Mouse (Mus musculus): ENCODE measurements at regions not wholly inside any gene's neighbourhood (a gene's known extent, or its start where the extent isn't known, plus 50 kb on each side); places are given as distances from the start of the nearest gene placed in this dataset.

GRCm38 (mm10) chr1:184335952-184336351, 301.9 kb upstream of the 1700056E22Rik start:
- TF ChIP-seq CTCF (IDR thresholded peaks at IDR 0.05; ENCODE audit: extremely low read depth, insufficient read depth, low read length) (no peak), POLR2A (IDR thresholded peaks at IDR 0.05; ENCODE audit: extremely low read depth, insufficient read depth, low read length) (no peak)
- Histone ChIP-seq H3K4me3 (ENCODE audit: insufficient read depth, low read length) (no peak overlapping the region), H3K4me1 (ENCODE audit: control insufficient read depth, insufficient read depth, low read length) (no peaks in the 10 kb centered on the region), H3K27ac (ENCODE audit: insufficient read depth, low read length) (no peak overlapping the region)

DNA sequence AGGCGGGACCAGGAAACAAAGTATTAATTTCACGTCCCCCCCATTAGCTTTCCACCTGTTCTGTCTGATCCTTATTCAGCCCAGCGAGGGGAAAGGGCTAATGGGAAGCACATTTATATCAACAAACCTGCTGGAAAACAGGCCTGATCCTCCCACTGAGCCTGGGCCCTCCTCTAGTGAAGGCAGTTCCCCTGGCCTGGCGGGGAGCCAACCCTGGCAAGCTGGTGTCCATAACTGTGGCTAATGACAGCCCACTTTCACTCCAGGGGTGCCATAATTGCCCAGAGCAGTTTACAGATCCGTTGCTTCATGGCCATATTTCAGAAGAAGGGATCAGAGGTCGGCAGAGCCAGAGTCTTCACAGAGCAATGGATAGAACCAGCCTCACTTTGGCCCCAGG, 301.2 kb upstream of the 1700056E22Rik start:
- no peak overlapping the region for H3K4me3 ChIP-seq (ENCODE audit: insufficient read depth, low read length)
- TF ChIP-seq POLR2A (IDR thresholded peaks at IDR 0.05; ENCODE audit: extremely low read depth, insufficient read depth, low read length) (no peak), CTCF (IDR thresholded peaks at IDR 0.05; ENCODE audit: extremely low read depth, insufficient read depth, low read length) (no peak)
- H3K27ac ChIP-seq (ENCODE audit: insufficient read depth, low read length) = no peak overlapping the region
- no peaks in the 10 kb centered on the region for H3K4me1 ChIP-seq (ENCODE audit: control insufficient read depth, insufficient read depth, low read length)

DNA sequence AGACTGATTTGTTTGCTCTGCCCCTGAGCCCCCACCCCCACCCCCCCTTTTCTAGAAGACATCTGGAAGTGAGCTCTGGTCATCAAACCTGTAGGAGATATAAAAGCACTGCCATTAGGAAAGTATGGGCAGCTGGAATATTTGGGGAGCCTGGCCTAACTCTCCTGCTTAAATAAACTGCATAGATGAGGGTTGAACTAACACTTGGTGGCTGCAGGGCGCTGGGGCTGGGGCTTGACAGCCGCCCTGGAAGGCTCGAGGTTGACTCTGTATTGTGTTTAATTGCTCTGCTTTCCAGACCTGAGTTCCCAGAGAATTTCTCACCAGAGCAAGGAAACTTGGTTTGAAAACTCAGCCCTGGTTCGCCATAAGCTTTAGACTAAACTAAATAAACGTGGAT, 300.7 kb upstream of the 1700056E22Rik start:
- TF ChIP-seq CTCF (IDR thresholded peaks at IDR 0.05; ENCODE audit: extremely low read depth, insufficient read depth, low read length) = no peak
- no peak for TF ChIP-seq POLR2A (IDR thresholded peaks at IDR 0.05; ENCODE audit: extremely low read depth, insufficient read depth, low read length)
- Histone ChIP-seq H3K4me3 (ENCODE audit: insufficient read depth, low read length) (no peak overlapping the region), H3K27ac (ENCODE audit: insufficient read depth, low read length) (no peak overlapping the region), H3K4me1 (ENCODE audit: control insufficient read depth, insufficient read depth, low read length) (no peaks in the 10 kb centered on the region)

- H3K4me3 ChIP-seq (ENCODE audit: insufficient read depth, low read length) = no peak overlapping the region
- TF ChIP-seq CTCF (IDR thresholded peaks at IDR 0.05; ENCODE audit: extremely low read depth, insufficient read depth, low read length) (no peak), POLR2A (IDR thresholded peaks at IDR 0.05; ENCODE audit: extremely low read depth, insufficient read depth, low read length) (no peak)
- H3K27ac ChIP-seq (ENCODE audit: insufficient read depth, low read length) = no peak overlapping the region
- H3K4me1 ChIP-seq (ENCODE audit: control insufficient read depth, insufficient read depth, low read length) = no peaks in the 10 kb centered on the region
Observed at GRCm38 (mm10) chr1:184333086-184333485, 299.0 kb upstream of the 1700056E22Rik start.

GRCm38 (mm10) chr1:184330516-184331350, 296.6 kb upstream of the 1700056E22Rik start:
- H3K27ac ChIP-seq (ENCODE audit: insufficient read depth, low read length) = no peak overlapping the region
- H3K4me1 ChIP-seq (ENCODE audit: control insufficient read depth, insufficient read depth, low read length) = no peaks in the 10 kb centered on the region
- no peak for TF ChIP-seq CTCF (IDR thresholded peaks at IDR 0.05; ENCODE audit: extremely low read depth, insufficient read depth, low read length)
- TF ChIP-seq POLR2A (IDR thresholded peaks at IDR 0.05; ENCODE audit: extremely low read depth, insufficient read depth, low read length) = no peak
- H3K4me3 ChIP-seq (ENCODE audit: insufficient read depth, low read length) = no peak overlapping the region

DNA sequence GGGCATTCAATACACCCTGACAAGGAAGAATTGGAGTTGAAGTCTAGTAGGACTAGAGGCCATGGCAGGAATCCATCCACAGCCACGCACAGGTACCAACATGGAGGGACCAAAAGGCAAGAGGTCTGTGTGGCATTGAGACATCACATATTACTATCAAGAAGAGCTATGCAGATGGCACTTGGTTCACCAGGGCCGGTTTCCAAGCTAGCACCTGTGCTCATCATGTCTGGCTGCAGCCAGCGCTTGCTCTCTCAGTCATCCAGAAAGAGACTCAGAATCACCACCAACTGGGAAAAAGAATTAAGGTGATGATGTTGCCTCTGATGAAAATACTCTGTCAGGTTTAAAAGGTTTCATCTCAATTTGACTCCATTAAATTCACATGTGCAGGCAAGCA, 292.1 kb upstream of the 1700056E22Rik start:
- Histone ChIP-seq H3K27ac (ENCODE audit: insufficient read depth, low read length) (no peak overlapping the region), H3K4me1 (ENCODE audit: control insufficient read depth, insufficient read depth, low read length) (no peaks in the 10 kb centered on the region)
- TF ChIP-seq CTCF (IDR thresholded peaks at IDR 0.05; ENCODE audit: extremely low read depth, insufficient read depth, low read length) (no peak), POLR2A (IDR thresholded peaks at IDR 0.05; ENCODE audit: extremely low read depth, insufficient read depth, low read length) (no peak)

DNA sequence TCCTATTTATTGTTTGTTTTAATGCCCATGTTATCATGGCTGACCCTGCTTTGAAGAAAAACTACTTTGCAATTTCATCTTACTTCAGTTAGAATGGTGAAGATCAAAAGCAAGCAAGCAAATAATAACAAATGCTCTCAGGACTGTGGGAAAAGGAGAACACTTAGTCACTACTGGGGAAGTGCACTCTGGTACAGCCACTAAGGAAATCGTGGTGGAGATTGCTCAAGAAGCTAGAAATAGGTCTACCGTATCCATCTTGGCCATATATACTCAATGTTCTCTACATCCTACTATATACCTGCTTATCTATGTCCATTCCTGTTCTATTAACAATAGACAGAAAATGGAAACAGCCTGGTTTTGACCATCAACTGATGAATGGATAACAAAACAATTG, 290.1 kb upstream of the 1700056E22Rik start:
- TF ChIP-seq POLR2A (IDR thresholded peaks at IDR 0.05; ENCODE audit: extremely low read depth, insufficient read depth, low read length) (no peak), CTCF (IDR thresholded peaks at IDR 0.05; ENCODE audit: extremely low read depth, insufficient read depth, low read length) (no peak)

More for the DNA sequence above, 292.1 kb upstream of the 1700056E22Rik start:
- no peak overlapping the region for H3K4me3 ChIP-seq (ENCODE audit: insufficient read depth, low read length)

DNA sequence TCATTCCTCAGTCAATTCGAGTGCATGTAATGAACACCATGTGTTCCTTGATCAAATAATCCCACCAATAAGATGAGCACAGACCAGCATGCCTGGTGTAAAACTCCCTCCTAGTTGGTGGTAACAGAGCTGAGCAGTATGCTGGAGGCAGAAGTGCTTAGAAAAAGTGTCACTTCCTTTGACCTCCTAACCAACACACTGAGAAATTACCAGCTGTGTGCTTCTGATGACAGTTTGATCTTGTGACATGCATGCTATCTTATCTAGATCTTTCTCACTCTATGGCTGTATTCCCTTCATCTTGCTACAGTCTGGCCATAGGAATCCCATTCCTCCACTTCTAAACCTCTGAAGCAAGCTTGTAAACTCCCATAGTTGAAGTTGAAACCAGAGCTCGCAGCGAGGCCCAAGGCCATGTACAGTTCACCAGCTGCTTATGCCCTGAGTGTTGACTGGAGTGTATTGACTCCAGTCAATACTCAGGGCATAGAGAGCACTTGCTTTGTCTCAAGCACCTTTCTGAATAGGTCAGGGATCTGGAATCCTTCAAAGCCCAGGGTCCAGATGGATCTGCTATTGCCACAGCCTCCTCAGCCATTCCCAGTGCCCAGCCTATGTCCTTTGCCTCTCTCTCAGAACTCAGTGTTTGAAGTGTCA, 286.5 kb upstream of the 1700056E22Rik start:
- Histone ChIP-seq H3K27ac (ENCODE audit: insufficient read depth, low read length) (no peak overlapping the region), H3K4me1 (ENCODE audit: control insufficient read depth, insufficient read depth, low read length) (no peaks in the 10 kb centered on the region), H3K4me3 (ENCODE audit: insufficient read depth, low read length) (no peak overlapping the region)
- TF ChIP-seq CTCF (IDR thresholded peaks at IDR 0.05; ENCODE audit: extremely low read depth, insufficient read depth, low read length) (no peak), POLR2A (IDR thresholded peaks at IDR 0.05; ENCODE audit: extremely low read depth, insufficient read depth, low read length) (no peak)

More for the DNA sequence above, 290.1 kb upstream of the 1700056E22Rik start:
- Histone ChIP-seq H3K4me3 (ENCODE audit: insufficient read depth, low read length) (no peak overlapping the region), H3K4me1 (ENCODE audit: control insufficient read depth, insufficient read depth, low read length) (no peaks in the 10 kb centered on the region), H3K27ac (ENCODE audit: insufficient read depth, low read length) (no peak overlapping the region)

DNA sequence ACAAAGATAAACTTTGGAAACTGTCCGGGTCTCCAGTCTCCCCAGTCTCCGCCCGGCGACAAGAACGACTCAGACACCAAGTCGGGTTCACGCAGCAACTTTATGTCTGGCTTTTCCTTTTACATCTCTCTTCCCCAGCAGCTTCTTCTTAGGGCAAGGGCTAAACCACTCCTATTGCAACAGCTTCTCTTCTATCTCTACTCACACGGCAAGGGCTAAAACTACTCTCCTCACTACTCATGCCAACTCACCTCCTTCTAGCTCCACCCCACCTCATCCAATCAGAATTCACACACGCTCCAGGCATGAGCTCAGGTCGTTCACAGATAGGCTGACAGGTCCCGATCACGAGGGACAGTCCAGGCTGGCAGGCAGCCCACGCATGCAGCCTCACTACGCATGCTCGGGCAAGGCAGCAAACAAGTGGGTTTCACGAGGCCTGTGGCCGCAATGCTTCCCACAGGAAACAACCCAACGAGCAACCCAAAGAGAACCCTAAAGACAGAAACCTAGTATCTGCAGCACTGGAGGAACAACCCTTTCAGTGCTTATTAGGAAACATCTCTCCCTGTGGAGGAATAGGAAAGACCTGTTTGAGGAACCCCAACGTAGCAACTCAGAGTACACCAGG, 276.2 kb upstream of the 1700056E22Rik start:
- H3K4me1 ChIP-seq (ENCODE audit: control insufficient read depth, insufficient read depth, low read length) = no peaks in the 10 kb centered on the region
- no peak overlapping the region for H3K4me3 ChIP-seq (ENCODE audit: insufficient read depth, low read length)
- no peak overlapping the region for H3K27ac ChIP-seq (ENCODE audit: insufficient read depth, low read length)
- TF ChIP-seq CTCF (IDR thresholded peaks at IDR 0.05; ENCODE audit: extremely low read depth, insufficient read depth, low read length) (no peak), POLR2A (IDR thresholded peaks at IDR 0.05; ENCODE audit: extremely low read depth, insufficient read depth, low read length) (no peak)

Measured in cortical plate, adult 2 months (tissue).